Mouse (Mus musculus) heart, adult 2 months (tissue): ENCODE measurements at regions not wholly inside any gene's neighbourhood (a gene's known extent, or its start where the extent isn't known, plus 50 kb on each side); places are given as distances from the start of the nearest gene placed in this dataset.

Experiments used
- DNase-seq, 2 experiments: peaks; one replicate each; pipeline ENCODE4 v3.0.0; 2021
- H3K27ac ChIP-seq: fragments of 200-600 bp; 2 replicates; pipeline ENCODE4 v1.8.1; 2022
- H3K27me3 ChIP-seq: fragments of 200-500 bp; 2 replicates; pipeline ENCODE4 v1.6.1; 2012; ENCODE audit warnings: mild to moderate bottlenecking, low read length, inconsistent platforms, mixed read lengths; ENCODE audit not compliant: control insufficient read depth, insufficient read depth
- H3K36me3 ChIP-seq: fragments of 200-500 bp; 2 replicates; pipeline ENCODE4 v1.6.1; 2012; ENCODE audit warnings: low read length, inconsistent platforms; ENCODE audit not compliant: control insufficient read depth, insufficient read depth
- H3K4me1 ChIP-seq: fragments of 200-500 bp; 2 replicates; pipeline ENCODE4 v1.6.1; 2011; ENCODE audit warnings: low read length; ENCODE audit not compliant: control insufficient read depth, insufficient read depth
- H3K4me3 ChIP-seq: fragments of 200-600 bp; 2 replicates; pipeline ENCODE4 v1.8.1; 2022
- H3K79me2 ChIP-seq: fragments of 200-500 bp; replicated peaks from 2 replicates; pipeline ENCODE4 v1.6.1; 2012; ENCODE audit warnings: mild to moderate bottlenecking, inconsistent platforms, low read length, moderate library complexity, mixed read lengths; ENCODE audit not compliant: control insufficient read depth, insufficient read depth
- H3K9ac ChIP-seq: fragments of 200-500 bp; 2 replicates; pipeline ENCODE4 v1.6.1; 2012; ENCODE audit warnings: low read depth, mild to moderate bottlenecking, control low read depth, inconsistent platforms, low read length, mixed read lengths
- CTCF ChIP-seq: fragments of 200-600 bp; IDR thresholded peaks from 2 replicates; pipeline ENCODE4 v1.8.1; 2022; ENCODE audit warnings: antibody characterized with exemption, mild to moderate bottlenecking, moderate library complexity
- EP300 ChIP-seq: fragments of 200-500 bp; IDR thresholded peaks from 2 replicates; pipeline ENCODE4 v1.6.1; 2011; ENCODE audit warnings: low read depth, low read length, control low read depth; ENCODE audit not compliant: insufficient read depth
- POLR2A ChIP-seq: fragments of 200-500 bp; IDR thresholded peaks from 2 replicates; pipeline ENCODE4 v1.6.1; 2011; ENCODE audit warnings: mild to moderate bottlenecking, low read depth, low read length, control low read depth; ENCODE audit not compliant: insufficient read depth
- WGBS: fragments of 180-500 bp; shearing (Covaris S2); methylation state at CpG from one replicate; pipeline ENCODE4 v1.1.7; 2018; 5-methylcytosine and 5-hydroxymethylcytosine counted together
- intact Hi-C: fragments of 180-260 bp; cut with DNase I; formaldehyde crosslinking; loops from one replicate; pipeline ENCODE4 v1.15.1; 2025

- intact Hi-C loops: no loop called here
- no peaks in the 10 kb centered on the region for H3K79me2 ChIP-seq
- no peak overlapping the region for H3K9ac ChIP-seq
- 95% methylated on average over 3 of the region's 3 CpGs for WGBS
- no peak overlapping the region for H3K27ac ChIP-seq
- H3K36me3 ChIP-seq: no peaks in the 10 kb centered on the region
- no peaks in the 10 kb centered on the region for H3K27me3 ChIP-seq
- peaks cover 2% of the 10 kb centered on the region; the same call in 1 of the 2 replicates for H3K4me1 ChIP-seq
- no peak overlapping the region for H3K4me3 ChIP-seq
- DNase-seq: no peak
- TF ChIP-seq POLR2A (no peak), EP300 (no peak), CTCF (no peak)
Observed at GRCm38 (mm10) chr13:92921936-92922335, 77.4 kb downstream of the Mtx3 start.

- H3K36me3 ChIP-seq: no peaks in the 10 kb centered on the region
- H3K4me3 ChIP-seq: no peak overlapping the region
- no peaks in the 10 kb centered on the region for H3K27me3 ChIP-seq
- no peak overlapping the region; the same call in 1 of the 2 replicates for H3K27ac ChIP-seq
- H3K4me1 ChIP-seq: peaks cover 2% of the 10 kb centered on the region; the same call in 1 of the 2 replicates
- no peaks in the 10 kb centered on the region for H3K79me2 ChIP-seq
- no peak for TF ChIP-seq POLR2A
- no peak for TF ChIP-seq CTCF
- TF ChIP-seq EP300: no peak
- H3K9ac ChIP-seq: no peak overlapping the region
- intact Hi-C loops: no loop called here
- no peak for DNase-seq
- WGBS: 78% methylated on average over 2 of the region's 2 CpGs
Observed at GRCm38 (mm10) chr13:92923496-92923895, 78.9 kb downstream of the Mtx3 start.

GRCm38 (mm10) chr13:92924021-92924420 lies 79.5 kb downstream of the Mtx3 start:
- Histone ChIP-seq H3K9ac (no peak overlapping the region), H3K4me1 (peaks cover 2% of the 10 kb centered on the region; the same call in 1 of the 2 replicates), H3K27ac (no peak overlapping the region; the same call in 1 of the 2 replicates), H3K4me3 (no peak overlapping the region), H3K36me3 (no peaks in the 10 kb centered on the region), H3K27me3 (no peaks in the 10 kb centered on the region), H3K79me2 (no peaks in the 10 kb centered on the region)
- no peak for TF ChIP-seq POLR2A
- TF ChIP-seq EP300: no peak
- TF ChIP-seq CTCF: no peak
- WGBS: 60% methylated on average over 3 of the region's 3 CpGs
- no peak for DNase-seq
- intact Hi-C loops: no loop called here

- 87% methylated on average over 5 of the region's 5 CpGs for WGBS
- no peaks in the 10 kb centered on the region for H3K79me2 ChIP-seq
- no peak overlapping the region for H3K4me3 ChIP-seq
- H3K4me1 ChIP-seq: peaks cover 2% of the 10 kb centered on the region; the same call in 1 of the 2 replicates
- intact Hi-C loops: no loop called here
- no peak overlapping the region for H3K27ac ChIP-seq
- H3K27me3 ChIP-seq: no peaks in the 10 kb centered on the region
- no peak for TF ChIP-seq POLR2A
- no peak for TF ChIP-seq CTCF
- H3K36me3 ChIP-seq: no peaks in the 10 kb centered on the region; the same call in 1 of the 2 replicates
- H3K9ac ChIP-seq: no peak overlapping the region
- no peak for DNase-seq
Observed at GRCm38 (mm10) chr13:92925196-92925595, 80.6 kb downstream of the Mtx3 start.

GRCm38 (mm10) chr13:92928551-92928950 lies 84.0 kb downstream of the Mtx3 start:
- Histone ChIP-seq H3K4me1 (peaks cover 2% of the 10 kb centered on the region; the same call in 1 of the 2 replicates), H3K36me3 (no peaks in the 10 kb centered on the region; the same call in 1 of the 2 replicates), H3K27me3 (no peaks in the 10 kb centered on the region), H3K27ac (no peak overlapping the region), H3K4me3 (no peak overlapping the region), H3K79me2 (no peaks in the 10 kb centered on the region), H3K9ac (no peak overlapping the region)
- intact Hi-C loops: no loop called here
- DNase-seq: no peak
- 24% methylated on average over 1 of the region's 1 CpGs for WGBS
- no peak for TF ChIP-seq CTCF
- no peak for TF ChIP-seq EP300
- no peak for TF ChIP-seq POLR2A

GRCm38 (mm10) chr13:92931696-92932095 lies 87.1 kb downstream of the Mtx3 start:
- no peak overlapping the region for H3K4me3 ChIP-seq
- no peak overlapping the region for H3K27ac ChIP-seq
- TF ChIP-seq EP300 (no peak), CTCF (no peak), POLR2A (no peak)
- H3K36me3 ChIP-seq: no peaks in the 10 kb centered on the region; the same call in 1 of the 2 replicates
- WGBS: 72% methylated on average over 2 of the region's 2 CpGs
- H3K27me3 ChIP-seq: no peaks in the 10 kb centered on the region
- H3K79me2 ChIP-seq: no peaks in the 10 kb centered on the region
- DNase-seq: no peak
- H3K4me1 ChIP-seq: no peaks in the 10 kb centered on the region
- H3K9ac ChIP-seq: no peak overlapping the region
- intact Hi-C loops: no loop called here
